Mouse (Mus musculus) intestine, embryonic 14.5 days (tissue): ENCODE results near the gene Krt35. TPM values are rescaled to one million over a fixed set of nuclear protein-coding genes. Genes with fewer than 3 reads are reported as not detected.
A peak's percentile ranks its signal among the peaks of the same experiment; 100 is the strongest.

Experiments used
- ATAC-seq: fragments of 200-750 bp; cut with Nextera tagmentation; replicated peaks from 2 replicates; pipeline ENCODE4 v1.8.0; 2017; ENCODE audit warnings: low read depth, moderate number of reproducible peaks, moderate TSS enrichment, moderate library complexity; ENCODE audit not compliant: low FRiP score, low TSS enrichment
- DNase-seq: peaks from one replicate; pipeline ENCODE4 v3.0.0-alpha.2; 2018; ENCODE audit warnings: low spot score
- H3K27ac ChIP-seq: fragments of 300-500 bp; sonication (generic); 2 replicates; pipeline ENCODE4 v1.5.1; 2014; ENCODE audit warnings: low read depth, mild to moderate bottlenecking, control low read depth
- H3K27me3 ChIP-seq: fragments of 300-500 bp; sonication (generic); replicated peaks from 2 replicates; pipeline ENCODE4 v1.6.1; 2014; ENCODE audit warnings: low read length, control low read depth; ENCODE audit not compliant: control insufficient read depth, insufficient read depth
- H3K36me3 ChIP-seq: fragments of 300-500 bp; sonication (generic); 2 replicates; pipeline ENCODE4 v1.6.1; 2014; ENCODE audit warnings: low read length, control low read depth; ENCODE audit not compliant: control insufficient read depth, insufficient read depth
- H3K4me1 ChIP-seq: fragments of 300-500 bp; sonication (generic); replicated peaks from 2 replicates; pipeline ENCODE4 v1.6.1; 2014; ENCODE audit warnings: low read length, control low read depth, mixed read lengths; ENCODE audit not compliant: control insufficient read depth, insufficient read depth
- H3K4me2 ChIP-seq: fragments of 300-500 bp; sonication (generic); 2 replicates; pipeline ENCODE4 v1.6.1; 2014; ENCODE audit warnings: low read length
- H3K4me3 ChIP-seq: fragments of 300-500 bp; sonication (generic); 2 replicates; pipeline ENCODE4 v1.5.1; 2014; ENCODE audit warnings: low read depth, low read length, control low read depth, mixed read lengths
- H3K9ac ChIP-seq: fragments of 300-500 bp; sonication (generic); 2 replicates; pipeline ENCODE4 v1.6.1; 2014; ENCODE audit warnings: mild to moderate bottlenecking, low read length
- H3K9me3 ChIP-seq: fragments of 300-500 bp; sonication (generic); 2 replicates; pipeline ENCODE4 v1.6.1; 2016; ENCODE audit warnings: low read length, control low read depth; ENCODE audit not compliant: control insufficient read depth
- WGBS: fragments of 180-500 bp; shearing (Covaris S2); extraction: QIAGEN DNeasy Blood & Tissue Kit; methylation state at CpG from one replicate; pipeline ENCODE4 v1.1.7; 2014; 5-methylcytosine and 5-hydroxymethylcytosine counted together
- polyA plus RNA-seq: library from polyadenylated mRNA; unstranded; fragments of >200 nt; fragmentation: Nextera tagmentation; extraction: Ambion mirVana; gene quantifications from 2 replicates; pipeline ENCODE4 v1.2.1, GENCODE M21; 2014

Gene Krt35
- polyA plus RNA-seq, 1 experiment from 2014 or later: not detected

GRCm38 (mm10) chr11:100047193-100047592 lies 48.8 kb downstream of the Krt35 start:
- no peak for ATAC-seq

DNA sequence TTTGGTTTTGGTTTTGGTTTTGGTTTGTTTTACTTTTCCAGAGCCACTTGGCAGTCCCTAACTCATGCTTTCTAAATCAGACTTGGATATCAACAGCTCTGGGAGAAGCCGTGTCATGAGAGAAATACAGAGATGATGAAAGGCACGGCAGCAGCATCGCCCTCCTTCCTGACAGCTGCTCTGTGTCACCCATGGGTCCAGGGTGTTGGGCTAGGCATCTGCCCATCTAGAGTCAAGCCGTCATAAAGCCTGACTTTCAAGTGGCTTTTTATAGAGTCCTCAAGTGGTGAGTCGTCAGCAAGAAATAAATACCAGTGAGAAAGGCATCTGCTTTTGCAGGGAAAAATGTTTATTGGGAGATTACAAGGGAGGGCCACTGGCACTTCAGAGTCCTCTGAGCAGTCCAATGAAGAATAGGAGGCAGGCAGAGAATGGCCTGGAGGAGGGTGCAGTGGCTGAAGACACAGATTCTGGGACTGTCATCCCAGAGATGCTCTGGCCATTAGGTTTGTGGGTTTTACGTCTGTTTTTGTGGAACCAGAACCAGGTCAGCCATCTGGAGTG lies 49.7 kb downstream of the Krt35 start:
- H3K4me3 ChIP-seq: no peak overlapping the region
- no peaks in the 10 kb centered on the region for H3K9me3 ChIP-seq
- no peak overlapping the region for H3K9ac ChIP-seq
- H3K27ac ChIP-seq: no peak overlapping the region
- no peaks in the 10 kb centered on the region for H3K4me1 ChIP-seq
- peak; percentile 52 for DNase-seq
- WGBS: 52% methylated on average over 6 of the region's 6 CpGs
- no peaks in the 10 kb centered on the region for H3K36me3 ChIP-seq
- H3K4me2 ChIP-seq: no peak overlapping the region
- ATAC-seq: no peak
- H3K27me3 ChIP-seq: no peaks in the 10 kb centered on the region

More at GRCm38 (mm10) chr11:100047193-100047592, 48.8 kb downstream of the Krt35 start:
- WGBS: 66% methylated on average over 2 of the region's 2 CpGs
- Histone ChIP-seq H3K36me3 (no peaks in the 10 kb centered on the region), H3K9ac (no peak overlapping the region), H3K27me3 (no peaks in the 10 kb centered on the region), H3K4me1 (no peaks in the 10 kb centered on the region), H3K4me2 (no peak overlapping the region), H3K4me3 (no peak overlapping the region), H3K9me3 (no peaks in the 10 kb centered on the region), H3K27ac (no peak overlapping the region)
- DNase-seq: no peak

Other genes with a start within 250 kb of the Krt35 start
- 0.19 TPM in 1 of 2 replicates, not detected in the other for gene Krtap4-16, start 244.6 kb downstream of the Krt35 start, polyA plus RNA-seq
- not detected in 2 replicates for gene Gm11568, start 238.3 kb downstream of the Krt35 start, polyA plus RNA-seq
- gene Gm11559, start 231.8 kb downstream of the Krt35 start, polyA plus RNA-seq: not detected in 2 replicates
- not detected in 2 replicates for gene Krtap9-1, start 222.9 kb downstream of the Krt35 start, polyA plus RNA-seq
- gene Gm11567, start 217.1 kb downstream of the Krt35 start, polyA plus RNA-seq: not detected in 2 replicates
- gene Krtap31-1, start 188.3 kb downstream of the Krt35 start, polyA plus RNA-seq: not detected in 2 replicates
- not detected in 2 replicates for gene Gm11565, start 181.5 kb downstream of the Krt35 start, polyA plus RNA-seq
- gene Krtap31-2, start 159.9 kb downstream of the Krt35 start, polyA plus RNA-seq: not detected in 2 replicates
- gene Krtap9-5, start 147.8 kb downstream of the Krt35 start, polyA plus RNA-seq: not detected in 2 replicates
- not detected in 2 replicates for gene Krtap29-1, start 117.2 kb downstream of the Krt35 start, polyA plus RNA-seq
- not detected in 2 replicates for gene Krtap16-1, start 109.6 kb downstream of the Krt35 start, polyA plus RNA-seq
- gene Krtap17-1, start 102.2 kb downstream of the Krt35 start, polyA plus RNA-seq: not detected in 2 replicates
- gene Krt33a, start 80.0 kb downstream of the Krt35 start, polyA plus RNA-seq: not detected in 2 replicates
- 0.11 TPM in 1 of 2 replicates, not detected in the other for gene Krt33b, start 66.4 kb downstream of the Krt35 start, polyA plus RNA-seq
- not detected in 2 replicates for gene Krt34, start 54.7 kb downstream of the Krt35 start, polyA plus RNA-seq
- gene Krt31, start 45.7 kb downstream of the Krt35 start, polyA plus RNA-seq: not detected in 2 replicates
- not detected in 2 replicates for gene Krt32, start 8.0 kb downstream of the Krt35 start, polyA plus RNA-seq
- 0.11 and 0.13 TPM in 2 replicates for gene Krt36, start 9.4 kb upstream of the Krt35 start, polyA plus RNA-seq
- 0.11 TPM in 1 of 2 replicates, not detected in the other for gene Krt13, start 25.3 kb upstream of the Krt35 start, polyA plus RNA-seq
- 1.3 TPM in 2 replicates for gene Krt15, start 39.7 kb upstream of the Krt35 start, polyA plus RNA-seq
- 359 and 374 TPM in 2 replicates for gene Krt19, start 52.4 kb upstream of the Krt35 start, polyA plus RNA-seq
- gene Krt9, start 97.0 kb upstream of the Krt35 start, polyA plus RNA-seq: not detected in 2 replicates
- 5.7 and 6.0 TPM in 2 replicates for gene Krt14, start 111.3 kb upstream of the Krt35 start, polyA plus RNA-seq
- not detected in 2 replicates for gene Krt16, start 152.7 kb upstream of the Krt35 start, polyA plus RNA-seq
- gene Krt17, start 164.8 kb upstream of the Krt35 start, polyA plus RNA-seq: 8.7 and 9.9 TPM in 2 replicates
- not detected in 2 replicates for gene Krt42, start 173.6 kb upstream of the Krt35 start, polyA plus RNA-seq
- gene Eif1, start 223.6 kb upstream of the Krt35 start, polyA plus RNA-seq: 1,995 and 2,009 TPM in 2 replicates
- gene Gast, start 238.2 kb upstream of the Krt35 start, polyA plus RNA-seq: 3.2 TPM in 1 of 2 replicates, not detected in the other